Mouse (Mus musculus) testis, adult 2 months (tissue): Measurements from ENCODE around the gene Lmf1. TPM values are rescaled to one million over a fixed set of nuclear protein-coding genes. Genes with fewer than 3 reads are reported as not detected.

Source experiments
- H3K27ac ChIP-seq: fragments of 200-500 bp; 2 replicates; pipeline ENCODE4 v1.5.1; 2012; ENCODE audit warnings: low read depth, low read length; ENCODE audit not compliant: control insufficient read depth, insufficient read depth
- H3K27me3 ChIP-seq: fragments of 200-500 bp; 2 replicates; pipeline ENCODE4 v1.6.1; 2012; ENCODE audit warnings: mild to moderate bottlenecking, low read length, moderate library complexity; ENCODE audit not compliant: control insufficient read depth, insufficient read depth
- H3K36me3 ChIP-seq: fragments of 200-500 bp; 2 replicates; pipeline ENCODE4 v1.6.1; 2012; ENCODE audit warnings: mild to moderate bottlenecking, low read length; ENCODE audit not compliant: control insufficient read depth, insufficient read depth
- H3K4me1 ChIP-seq: fragments of 200-500 bp; 2 replicates; pipeline ENCODE4 v1.6.1; 2012; ENCODE audit warnings: low read length; ENCODE audit not compliant: control insufficient read depth, insufficient read depth
- H3K4me3 ChIP-seq: fragments of 200-500 bp; 2 replicates; pipeline ENCODE4 v1.5.1; 2012; ENCODE audit warnings: low read depth, mild to moderate bottlenecking, low read length, moderate library complexity, mixed read lengths; ENCODE audit not compliant: control insufficient read depth
- CTCF ChIP-seq: fragments of 200-500 bp; IDR thresholded peaks from 2 replicates; pipeline ENCODE4 v1.5.1; 2012; ENCODE audit warnings: low read depth, mild to moderate bottlenecking, inconsistent platforms, low read length, moderate library complexity; ENCODE audit not compliant: control insufficient read depth, insufficient read depth, insufficient replicate concordance
- POLR2A ChIP-seq: fragments of 200-500 bp; IDR thresholded peaks from 2 replicates; pipeline ENCODE4 v1.6.1; 2012; ENCODE audit warnings: low read depth, mild to moderate bottlenecking, inconsistent platforms, low read length, moderate library complexity; ENCODE audit not compliant: control insufficient read depth
- polyA plus RNA-seq: library from polyadenylated mRNA; depleted of rRNA; stranded (reverse); fragments of >200 nt; gene quantifications from 2 replicates; pipeline ENCODE4 v1.2.3, GENCODE M21; 2012; rRNA removed

Lmf1 gene
- polyA plus RNA-seq, 1 experiment = 93.5 TPM

GRCm38 (mm10) chr17:25681636-25682035, 102.8 kb downstream of the Lmf1 start:
- H3K27me3 ChIP-seq = no peaks in the 10 kb centered on the region
- no peaks in the 10 kb centered on the region for H3K36me3 ChIP-seq
- no peaks in the 10 kb centered on the region for H3K4me1 ChIP-seq
- no peak overlapping the region for H3K4me3 ChIP-seq
- H3K27ac ChIP-seq = no peak overlapping the region
- no peak for TF ChIP-seq CTCF
- no peak for TF ChIP-seq POLR2A

- TF ChIP-seq CTCF (peak; percentile 16; the same call in 1 of the 2 replicates), POLR2A (no peak)
- Histone ChIP-seq H3K4me3 (no peak overlapping the region), H3K36me3 (no peaks in the 10 kb centered on the region), H3K27ac (no peak overlapping the region), H3K27me3 (no peaks in the 10 kb centered on the region), H3K4me1 (no peaks in the 10 kb centered on the region)
Measured at GRCm38 (mm10) chr17:25686323-25686722, 107.4 kb downstream of the Lmf1 start.

- H3K4me3 ChIP-seq = no peak overlapping the region
- TF ChIP-seq POLR2A = no peak
- TF ChIP-seq CTCF = no peak
Measured at GRCm38 (mm10) chr17:25688922-25689321, 110.0 kb downstream of the Lmf1 start.

GRCm38 (mm10) chr17:25696263-25696662, 117.4 kb downstream of the Lmf1 start:
- H3K4me1 ChIP-seq = no peaks in the 10 kb centered on the region
- no peak overlapping the region for H3K4me3 ChIP-seq
- H3K36me3 ChIP-seq = no peaks in the 10 kb centered on the region
- no peaks in the 10 kb centered on the region for H3K27me3 ChIP-seq
- TF ChIP-seq POLR2A = no peak
- TF ChIP-seq CTCF = no peak
- no peak overlapping the region for H3K27ac ChIP-seq

More at GRCm38 (mm10) chr17:25688922-25689321, 110.0 kb downstream of the Lmf1 start:
- no peak overlapping the region for H3K27ac ChIP-seq
- no peaks in the 10 kb centered on the region for H3K4me1 ChIP-seq
- H3K27me3 ChIP-seq = no peaks in the 10 kb centered on the region
- H3K36me3 ChIP-seq = no peaks in the 10 kb centered on the region

- Histone ChIP-seq H3K4me3 (no peak overlapping the region), H3K36me3 (no peaks in the 10 kb centered on the region), H3K27me3 (no peaks in the 10 kb centered on the region), H3K27ac (no peak overlapping the region), H3K4me1 (no peaks in the 10 kb centered on the region)
- peak; percentile 59; the same call in 1 of the 2 replicates for TF ChIP-seq CTCF
- no peak for TF ChIP-seq POLR2A
Measured at GRCm38 (mm10) chr17:25698446-25698845, 119.6 kb downstream of the Lmf1 start.

GRCm38 (mm10) chr17:25700863-25701496, 122.1 kb downstream of the Lmf1 start:
- no peaks in the 10 kb centered on the region for H3K27me3 ChIP-seq
- H3K36me3 ChIP-seq = no peaks in the 10 kb centered on the region
- no peaks in the 10 kb centered on the region for H3K4me1 ChIP-seq
- no peak overlapping the region for H3K27ac ChIP-seq
- no peak for TF ChIP-seq POLR2A
- TF ChIP-seq CTCF = peak; percentile 47; the same call in 1 of the 2 replicates
- no peak overlapping the region for H3K4me3 ChIP-seq

- no peaks in the 10 kb centered on the region for H3K4me1 ChIP-seq
- no peak overlapping the region for H3K4me3 ChIP-seq
- H3K27ac ChIP-seq = no peak overlapping the region
- no peaks in the 10 kb centered on the region for H3K36me3 ChIP-seq
- H3K27me3 ChIP-seq = no peaks in the 10 kb centered on the region
- TF ChIP-seq CTCF = no peak
- no peak for TF ChIP-seq POLR2A
Measured at GRCm38 (mm10) chr17:25709994-25710393, 131.1 kb downstream of the Lmf1 start.

- Histone ChIP-seq H3K4me3 (no peak overlapping the region), H3K36me3 (no peaks in the 10 kb centered on the region), H3K27ac (no peak overlapping the region), H3K4me1 (no peaks in the 10 kb centered on the region), H3K27me3 (no peaks in the 10 kb centered on the region)
- no peak for TF ChIP-seq POLR2A
- TF ChIP-seq CTCF = no peak
Measured at GRCm38 (mm10) chr17:25711136-25711535, 132.3 kb downstream of the Lmf1 start.

Other genes starting within 250 kb of the Lmf1 start
- 0.20 and 0.26 TPM in 2 replicates for gene Tpsab1, start 233.5 kb upstream of the Lmf1 start, polyA plus RNA-seq
- gene Tpsb2, start 212.8 kb upstream of the Lmf1 start, polyA plus RNA-seq = 0.10 and 0.61 TPM in 2 replicates
- not detected in 2 replicates for gene Tpsg1, start 209.8 kb upstream of the Lmf1 start, polyA plus RNA-seq
- 78.4 and 84.0 TPM in 2 replicates for gene Cacna1h, start 145.3 kb upstream of the Lmf1 start, polyA plus RNA-seq
- gene Tekt4, start 124.5 kb upstream of the Lmf1 start, polyA plus RNA-seq = 341 and 400 TPM in 2 replicates
- 0.04 and 0.05 TPM in 2 replicates for gene Sstr5, start 81.8 kb upstream of the Lmf1 start, polyA plus RNA-seq
- gene Sox8, start 8.4 kb upstream of the Lmf1 start, polyA plus RNA-seq = 6.7 and 8.2 TPM in 2 replicates
- gene Gng13, start 138.1 kb downstream of the Lmf1 start, polyA plus RNA-seq = 0.44 and 0.84 TPM in 2 replicates
- gene Chtf18, start 148.3 kb downstream of the Lmf1 start, polyA plus RNA-seq = 16.1 and 18.9 TPM in 2 replicates
- 8.3 and 9.8 TPM in 2 replicates for gene Rpusd1, start 148.6 kb downstream of the Lmf1 start, polyA plus RNA-seq
- 0.65 and 1.0 TPM in 2 replicates for gene Mslnl, start 157.0 kb downstream of the Lmf1 start, polyA plus RNA-seq
- gene Msln, start 175.3 kb downstream of the Lmf1 start, polyA plus RNA-seq = 0.63 and 0.82 TPM in 2 replicates
- gene Narfl, start 194.7 kb downstream of the Lmf1 start, polyA plus RNA-seq = 17.9 and 20.3 TPM in 2 replicates
- 81.1 and 83.4 TPM in 2 replicates for gene Haghl, start 206.6 kb downstream of the Lmf1 start, polyA plus RNA-seq
- gene Ccdc78, start 207.5 kb downstream of the Lmf1 start, polyA plus RNA-seq = 1.3 and 1.6 TPM in 2 replicates
- 49.8 and 55.5 TPM in 2 replicates for gene Fam173a, start 213.8 kb downstream of the Lmf1 start, polyA plus RNA-seq
- gene AC134908.4, start 216.6 kb downstream of the Lmf1 start, polyA plus RNA-seq = not detected in 2 replicates
- 19.4 and 21.1 TPM in 2 replicates for gene Metrn, start 218.1 kb downstream of the Lmf1 start, polyA plus RNA-seq
- gene Fbxl16, start 230.0 kb downstream of the Lmf1 start, polyA plus RNA-seq = 6.2 and 7.1 TPM in 2 replicates
- 35.8 and 36.0 TPM in 2 replicates for gene Wdr24, start 244.5 kb downstream of the Lmf1 start, polyA plus RNA-seq
- gene Jmjd8, start 249.8 kb downstream of the Lmf1 start, polyA plus RNA-seq = 16.4 and 18.6 TPM in 2 replicates